Mouse (Mus musculus): ENCODE data around the gene Arhgef26. TPM values are rescaled to one million over a fixed set of nuclear protein-coding genes. Genes with fewer than 3 reads are reported as not detected.

Gene Arhgef26
- total and polyA plus RNA-seq, 3 experiments: 0.08 TPM; not detected in 2

- TF ChIP-seq POLR2A (IDR thresholded peaks at IDR 0.05; ENCODE audit: control insufficient read depth in 1 of 2, insufficient read depth in 1 of 2, low read depth in 1 of 2, low read length in 2 of 2, poor library complexity in 1 of 2) (no peak), ZC3H11A (IDR thresholded peaks at IDR 0.05; ENCODE audit: low read depth, low read length) (no peak), TCF12 (IDR thresholded peaks at IDR 0.05; ENCODE audit: low read depth, low read length) (no peak), USF2 (IDR thresholded peaks at IDR 0.05; ENCODE audit: borderline replicate concordance in 1 of 2, insufficient read depth in 1 of 2, low read depth in 1 of 2, low read length in 2 of 2) (no peak), MYC (IDR thresholded peaks at IDR 0.05; ENCODE audit: low read depth, low read length) (no peak), HCFC1 (IDR thresholded peaks at IDR 0.05; ENCODE audit: low read depth, low read length) (no peak), TAL1 (IDR thresholded peaks at IDR 0.05; ENCODE audit: low read length) (no peak), USF1 (IDR thresholded peaks at IDR 0.05; ENCODE audit: low read depth, low read length) (no peak), UBTF (IDR thresholded peaks at IDR 0.05; ENCODE audit: borderline replicate concordance, insufficient read depth, low read depth, low read length) (no peak), SMC3 (IDR thresholded peaks at IDR 0.05; ENCODE audit: low read depth, low read length) (no peak), EP300 (IDR thresholded peaks at IDR 0.05; ENCODE audit: low read depth in 1 of 2, low read length in 2 of 2) (no peak), MAFK (IDR thresholded peaks at IDR 0.05; ENCODE audit: borderline replicate concordance, low read depth, low read length) (no peak)
- Histone ChIP-seq H3K4me1 (ENCODE audit: control insufficient read depth in 1 of 2, insufficient read depth in 2 of 2, low read length in 2 of 2) (no peaks in the 10 kb centered on the region), H3K79me2 (ENCODE audit: control insufficient read depth, insufficient read depth, low read length, poor library complexity) (no peaks in the 10 kb centered on the region), H3K9ac (ENCODE audit: control insufficient read depth, low read depth, low read length, poor library complexity, severe bottlenecking) (no peak overlapping the region), H3K27ac (ENCODE audit: control insufficient read depth, low read depth, low read length) (no peak overlapping the region), H3K4me3 (ENCODE audit: control insufficient read depth in 1 of 2, insufficient read depth in 1 of 2, low read depth in 2 of 2, low read length in 2 of 2) (no peak overlapping the region), H3K9me3 (replicated peaks; ENCODE audit: insufficient read depth, low read length) (no peaks in the 10 kb centered on the region), H3K27me3 (ENCODE audit: control insufficient read depth in 1 of 2, insufficient read depth in 2 of 2, low read length in 2 of 2) (no peaks in the 10 kb centered on the region), H3K36me3 (ENCODE audit: control insufficient read depth in 1 of 2, insufficient read depth in 2 of 2, low read length in 2 of 2) (no peaks in the 10 kb centered on the region)
- no peak for DNase-seq (ENCODE audit: low read depth, low spot score)
These were observed 102.4 kb downstream of the Arhgef26 start for GRCm38 (mm10) chr3:62440431-62440969.

- Histone ChIP-seq H3K79me2 (ENCODE audit: control insufficient read depth, insufficient read depth, low read length, poor library complexity) (no peaks in the 10 kb centered on the region), H3K9ac (ENCODE audit: control insufficient read depth, low read depth, low read length, poor library complexity, severe bottlenecking) (no peak overlapping the region), H3K27ac (ENCODE audit: control insufficient read depth, low read depth, low read length) (no peak overlapping the region), H3K9me3 (replicated peaks; ENCODE audit: insufficient read depth, low read length) (no peaks in the 10 kb centered on the region), H3K36me3 (ENCODE audit: control insufficient read depth in 1 of 2, insufficient read depth in 2 of 2, low read length in 2 of 2) (peaks cover 0 to 4% of the 10 kb centered on the region in 2 experiments; a peak in 2 of 4 replicates), H3K4me3 (ENCODE audit: control insufficient read depth in 1 of 2, insufficient read depth in 1 of 2, low read depth in 2 of 2, low read length in 2 of 2) (no peak overlapping the region), H3K4me1 (ENCODE audit: control insufficient read depth in 1 of 2, insufficient read depth in 2 of 2, low read length in 2 of 2) (peaks cover 2 to 7% of the 10 kb centered on the region in 2 experiments; a peak in 2 of 4 replicates), H3K27me3 (ENCODE audit: control insufficient read depth in 1 of 2, insufficient read depth in 2 of 2, low read length in 2 of 2) (no peaks in the 10 kb centered on the region)
- DNase-seq (ENCODE audit: low read depth, low spot score): no peak
- no peak for TF ChIP-seq TAL1 (IDR thresholded peaks at IDR 0.05; ENCODE audit: low read length)
- TF ChIP-seq JUND (IDR thresholded peaks at IDR 0.05; ENCODE audit: low read depth, low read length): no peak
- no peak for TF ChIP-seq GATA1 (IDR thresholded peaks at IDR 0.05; ENCODE audit: low read depth, low read length)
- TF ChIP-seq POLR2A (IDR thresholded peaks at IDR 0.05; ENCODE audit: control insufficient read depth in 1 of 2, insufficient read depth in 1 of 2, low read depth in 1 of 2, low read length in 2 of 2, poor library complexity in 1 of 2): no peak
- no peak for TF ChIP-seq RAD21 (IDR thresholded peaks at IDR 0.05; ENCODE audit: low read depth, low read length)
- TF ChIP-seq ZMIZ1 (IDR thresholded peaks at IDR 0.05; ENCODE audit: low read depth, low read length): no peak
- no peak for TF ChIP-seq ZNF384 (IDR thresholded peaks at IDR 0.05; ENCODE audit: low read depth, low read length)
- no peak for TF ChIP-seq USF1 (IDR thresholded peaks at IDR 0.05; ENCODE audit: low read depth, low read length)
- TF ChIP-seq MAZ (IDR thresholded peaks at IDR 0.05; ENCODE audit: low read depth, low read length): no peak
- TF ChIP-seq BHLHE40 (IDR thresholded peaks at IDR 0.05; ENCODE audit: borderline replicate concordance, low read depth, low read length): no peak
- TF ChIP-seq MAFK (IDR thresholded peaks at IDR 0.05; ENCODE audit: borderline replicate concordance, low read depth, low read length): no peak
These were observed 105.5 kb downstream of the Arhgef26 start for GRCm38 (mm10) chr3:62443582-62444194.
